Mouse (Mus musculus): ENCODE data around the gene Eif3g.

DNA sequence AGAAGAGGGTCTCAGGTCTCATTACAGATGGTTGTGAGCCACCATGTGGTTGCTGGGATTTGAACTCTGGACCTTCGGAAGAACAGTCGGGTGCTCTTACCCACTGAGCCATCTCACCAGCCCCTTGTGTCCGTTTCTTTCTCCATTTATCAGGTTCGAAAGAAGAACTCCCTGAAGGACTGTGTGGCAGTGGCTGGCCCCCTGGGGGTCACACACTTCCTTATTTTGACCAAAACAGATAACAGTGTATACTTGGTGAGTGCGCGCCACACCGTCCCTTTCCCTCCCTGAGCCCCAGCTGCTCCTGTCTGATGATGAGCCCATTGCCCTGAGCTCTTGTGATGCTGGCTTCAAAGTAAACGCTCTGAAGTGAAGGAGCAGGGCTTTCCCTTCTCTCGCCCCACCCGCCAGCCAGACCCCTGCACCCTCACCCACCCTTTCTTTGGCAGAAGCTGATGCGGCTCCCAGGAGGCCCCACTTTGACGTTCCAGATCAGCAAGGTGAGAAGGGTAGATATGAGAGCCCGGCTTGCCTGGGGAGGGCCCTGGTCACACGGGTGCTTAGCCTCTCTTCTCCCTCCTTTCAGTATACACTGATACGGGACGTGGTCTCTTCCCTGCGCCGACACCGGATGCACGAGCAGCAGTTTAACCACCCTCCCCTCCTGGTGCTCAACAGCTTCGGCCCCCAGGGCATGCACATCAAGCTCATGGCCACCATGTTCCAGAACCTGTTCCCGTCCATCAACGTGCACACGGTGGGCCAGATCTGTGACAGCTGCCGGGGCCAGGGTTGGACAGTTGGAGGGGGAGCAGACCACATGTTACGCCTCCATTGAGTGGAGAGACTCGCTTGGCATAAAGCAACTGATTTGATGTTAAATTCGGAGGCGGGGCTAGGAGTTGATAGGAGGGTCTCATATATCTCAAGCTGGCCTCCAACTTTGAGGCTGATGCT, 9.0 kb downstream of the Eif3g start:
- no peak for TF ChIP-seq POLR2A (IDR thresholded peaks at IDR 0.05; ENCODE audit: borderline replicate concordance, low read depth, low read length)
- TF ChIP-seq CTCF (IDR thresholded peaks at IDR 0.05; ENCODE audit: low read depth, low read length): no peak
